Mouse (Mus musculus): Measurements from ENCODE around the gene Hadhb.
A peak's percentile ranks its signal among the peaks of the same experiment; 100 is the strongest.

The Hadhb gene

DNA sequence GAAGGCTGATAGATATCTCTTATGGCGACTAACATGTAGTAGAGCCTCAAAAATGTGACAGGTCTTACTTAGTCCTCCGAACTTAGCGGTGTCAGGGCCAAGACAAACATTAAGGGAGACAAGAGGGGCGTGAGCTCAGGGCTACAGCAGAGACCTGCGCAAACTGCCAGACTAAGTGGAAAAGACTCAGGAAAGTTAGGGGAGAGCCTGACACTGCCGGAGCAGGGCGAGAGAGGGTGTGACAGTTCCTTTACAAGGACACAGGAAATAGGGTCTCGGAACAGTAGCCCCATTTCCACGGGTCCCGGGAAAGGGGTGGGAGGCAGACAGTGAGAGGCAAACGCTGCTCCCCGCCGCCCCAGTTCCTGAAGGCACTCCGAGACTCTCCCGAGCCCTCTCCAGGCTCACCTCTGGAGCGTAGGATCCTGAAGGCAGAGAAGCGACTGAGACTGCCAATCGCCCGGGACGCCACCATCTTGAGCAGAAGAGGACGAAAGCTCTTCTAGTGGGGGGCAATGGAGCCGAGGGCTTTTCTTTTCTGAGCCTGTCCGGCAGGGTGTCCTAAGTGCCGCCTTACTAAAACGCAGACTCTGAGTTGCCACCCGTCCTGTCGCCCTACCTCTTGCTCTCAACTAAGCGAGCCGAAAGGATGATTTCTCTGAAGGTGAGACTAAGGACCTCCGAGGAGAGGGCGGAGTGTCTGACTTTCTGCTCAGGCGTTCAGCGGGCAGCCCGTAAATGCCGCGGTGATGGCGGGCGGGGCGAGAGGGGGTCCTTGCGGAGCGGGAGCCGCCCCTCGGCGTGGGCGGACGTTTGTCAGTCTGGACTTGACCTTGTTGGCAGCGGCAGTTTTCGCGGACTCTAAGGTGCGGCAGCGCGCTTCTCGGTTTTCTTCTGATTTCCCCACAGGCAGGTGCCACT lies at the start of gene Hadhb, which contains the start of gene Hadha:
Gene Hadhb, plus strand, starts transcription at position 775 of the 921 bp plus-strand sequence.
Gene Hadha, minus strand, starts transcription at position 689 of the 921 bp plus-strand sequence.
- peak; percentile 92 for DNase-seq

DNA sequence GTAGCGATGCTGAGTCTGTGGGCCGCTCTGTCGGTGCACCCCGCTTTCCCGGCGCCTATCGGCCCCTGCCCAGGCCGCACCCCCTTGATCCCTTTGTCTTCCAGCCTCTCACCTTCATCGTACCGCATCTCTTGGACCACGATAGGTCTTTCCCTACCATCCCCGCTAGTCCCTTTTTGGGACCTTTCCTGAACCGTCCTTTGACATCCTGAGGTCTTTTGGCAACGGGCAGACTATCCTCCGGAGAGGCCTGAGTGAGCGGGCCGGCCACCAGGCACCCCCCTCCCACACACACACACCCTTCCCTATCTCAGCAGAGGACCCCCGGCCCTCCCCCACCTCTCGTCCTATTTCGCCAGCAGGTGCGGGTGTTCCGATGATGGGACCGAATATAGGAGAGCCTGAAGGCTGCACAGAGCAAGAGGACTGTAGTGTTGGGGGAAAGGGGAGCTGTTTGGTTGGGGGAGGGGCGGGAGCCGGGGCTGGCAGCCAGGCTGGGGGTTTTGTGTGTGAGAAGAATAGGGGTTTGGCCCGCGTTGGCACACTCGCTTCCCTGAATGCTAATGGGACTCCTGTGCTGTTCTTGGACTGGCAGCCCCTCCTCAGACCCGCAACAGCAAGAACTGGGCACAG lies 49.3 kb upstream of the Hadhb start, which contains the start of gene 3110082J24Rik:
Gene 3110082J24Rik, minus strand, starts transcription at position 419 of the 633 bp plus-strand sequence.
- peak; percentile 43 for DNase-seq

DNA sequence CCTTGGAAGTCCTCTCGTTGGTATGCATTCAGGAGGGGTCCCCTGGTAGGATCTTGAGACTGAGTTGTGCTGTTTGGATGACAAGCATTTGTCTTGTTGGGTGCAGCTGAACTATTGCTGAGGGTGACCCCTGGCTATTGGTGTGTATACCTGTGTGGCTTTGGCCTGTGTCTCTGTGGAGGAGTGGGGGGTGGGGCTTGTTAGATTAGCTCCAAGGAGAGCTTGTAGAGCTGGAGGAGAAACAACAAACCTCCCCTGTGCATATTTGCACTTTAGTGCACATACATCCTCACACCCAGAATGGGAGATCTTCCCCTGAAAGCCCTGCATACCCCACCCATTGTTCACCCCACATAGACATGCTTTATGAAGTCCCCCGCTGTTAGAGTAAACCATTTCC lies 48.3 kb upstream of the Hadhb start:
- DNase-seq: no peak

DNA sequence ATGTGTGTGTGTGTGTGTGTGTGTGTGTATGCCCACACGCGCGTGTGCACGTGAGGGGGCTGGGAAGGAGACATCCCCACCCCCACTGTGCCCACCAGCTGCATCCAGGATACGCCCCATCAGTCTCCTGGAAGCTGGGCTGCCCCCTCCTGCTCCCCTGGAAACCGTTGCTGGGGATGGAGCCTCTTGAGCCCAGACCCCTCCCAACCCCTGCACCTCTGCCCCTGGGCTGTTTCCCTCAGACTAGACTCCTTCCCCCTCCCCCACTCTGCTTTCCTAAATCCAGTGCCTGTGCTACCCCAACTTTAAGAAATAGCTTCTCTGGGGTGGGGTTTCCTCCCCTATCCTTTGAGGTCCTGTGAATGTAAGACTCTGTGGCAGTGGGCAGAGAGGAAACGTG lies 47.9 kb upstream of the Hadhb start:
- DNase-seq: no peak

DNA sequence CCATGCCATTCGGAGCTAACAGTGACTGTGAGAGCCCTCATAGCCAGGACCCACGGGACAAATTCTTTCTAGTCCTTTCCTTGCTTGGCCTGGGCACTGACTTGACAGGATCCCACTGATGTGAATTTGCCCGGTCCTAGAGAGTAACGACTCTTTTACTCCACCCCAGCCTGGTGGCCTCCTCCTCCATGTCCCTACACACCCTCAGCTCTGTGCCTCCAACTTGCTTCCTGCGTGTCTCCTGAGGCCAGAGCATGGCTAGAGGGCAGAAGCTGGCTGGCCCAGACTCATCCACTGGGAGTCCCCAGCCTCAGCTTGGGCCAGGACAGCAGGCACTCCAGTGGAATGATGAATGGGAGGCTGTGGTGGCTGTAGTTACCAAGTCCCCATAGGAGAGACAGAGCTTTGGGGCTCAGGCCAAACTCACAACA lies 47.4 kb upstream of the Hadhb start:
- DNase-seq: no peak

DNA sequence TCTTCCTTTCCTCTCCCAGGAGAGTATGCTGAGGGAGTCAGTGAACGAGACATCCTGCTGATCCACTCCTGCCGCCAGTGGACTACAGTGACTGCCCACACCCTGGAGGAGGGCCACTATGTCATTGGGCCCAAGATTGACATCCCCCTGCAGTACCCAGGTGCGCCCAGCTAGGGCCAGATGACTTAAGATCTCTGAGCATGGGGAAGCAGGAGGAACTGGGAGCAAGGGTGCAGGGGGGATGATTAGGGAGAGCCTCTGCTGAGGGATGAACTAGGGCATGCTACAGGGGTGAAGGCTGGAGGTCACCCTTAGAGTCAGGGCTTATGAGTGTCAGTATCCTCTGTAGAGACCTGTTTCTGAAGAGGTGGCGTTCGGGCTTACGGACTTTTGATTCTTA lies 46.8 kb upstream of the Hadhb start:
- no peak for DNase-seq

DNA sequence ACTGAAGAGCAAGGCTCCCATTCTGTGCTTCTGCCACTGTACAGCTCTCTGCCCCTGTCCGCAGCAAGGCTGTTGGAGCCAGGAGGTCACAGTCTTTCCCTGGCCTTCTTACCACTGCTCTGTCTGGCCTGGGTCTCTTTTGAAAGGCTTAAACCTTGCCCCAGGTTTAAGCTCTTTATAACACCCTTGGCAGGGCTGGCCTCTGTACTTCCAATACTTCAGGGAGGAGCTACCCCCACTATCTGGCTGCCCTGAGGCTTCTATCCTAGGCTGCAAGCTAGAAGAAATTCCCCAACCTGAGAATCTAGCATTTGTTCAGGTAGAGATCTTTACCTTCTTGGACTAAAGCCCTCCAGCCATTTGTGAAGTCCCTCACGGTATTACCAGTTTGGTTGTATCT lies 45.1 kb upstream of the Hadhb start:
- no peak for DNase-seq

DNA sequence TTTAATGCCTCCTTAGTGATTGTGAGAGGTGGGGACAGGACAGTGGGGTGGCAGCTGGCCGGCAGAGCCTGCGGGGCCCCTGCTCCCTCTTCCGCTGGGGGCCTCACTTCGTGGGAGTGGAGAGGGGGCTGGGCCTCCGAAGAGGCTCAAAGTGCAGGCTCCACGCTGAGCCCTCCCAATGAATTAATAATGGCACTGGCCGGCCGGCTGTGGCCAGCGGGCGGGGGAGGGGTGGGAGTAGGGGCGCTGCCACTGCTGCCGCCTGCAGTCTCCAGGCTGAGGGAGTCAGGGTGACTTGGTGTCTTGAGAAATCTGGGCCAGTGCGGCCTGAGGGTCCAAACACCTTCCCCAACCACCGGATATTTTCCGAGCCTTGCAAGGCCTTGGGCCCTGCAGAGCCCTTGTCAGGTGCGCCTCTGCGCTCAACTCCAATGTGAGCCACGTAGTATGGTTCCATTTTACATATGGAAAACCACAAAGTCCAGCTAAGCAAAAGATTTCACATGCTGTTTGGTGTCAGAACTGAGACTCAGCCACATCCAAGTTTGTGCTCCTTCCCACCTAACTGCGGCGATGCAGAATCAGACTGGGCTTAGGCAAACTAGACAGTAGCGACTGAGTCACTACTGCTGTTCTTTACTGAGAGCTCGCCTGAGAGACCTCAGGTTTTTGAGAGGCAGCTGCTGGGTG lies 44.5 kb upstream of the Hadhb start:
- no peak for DNase-seq

DNA sequence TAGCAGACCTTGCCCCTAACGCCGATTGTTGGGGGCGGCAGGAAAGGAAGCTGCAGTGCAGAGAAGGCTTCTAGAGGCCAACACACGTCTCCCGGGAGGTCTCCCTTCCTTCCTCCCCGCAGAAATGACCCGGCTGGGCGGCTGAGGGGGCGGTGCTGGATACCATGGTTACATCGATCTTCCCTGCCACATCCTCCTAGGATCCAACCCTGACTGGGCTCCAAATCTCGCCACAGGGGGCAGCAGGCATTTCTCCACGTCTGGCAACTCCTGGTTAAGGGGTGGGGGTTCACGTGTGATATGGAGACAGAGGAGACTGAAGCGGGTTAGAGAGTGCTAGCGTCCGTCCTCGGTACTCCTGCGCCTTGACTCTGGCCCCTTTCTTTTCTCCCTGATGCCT lies 43.9 kb upstream of the Hadhb start:
- DNase-seq: no peak

DNA sequence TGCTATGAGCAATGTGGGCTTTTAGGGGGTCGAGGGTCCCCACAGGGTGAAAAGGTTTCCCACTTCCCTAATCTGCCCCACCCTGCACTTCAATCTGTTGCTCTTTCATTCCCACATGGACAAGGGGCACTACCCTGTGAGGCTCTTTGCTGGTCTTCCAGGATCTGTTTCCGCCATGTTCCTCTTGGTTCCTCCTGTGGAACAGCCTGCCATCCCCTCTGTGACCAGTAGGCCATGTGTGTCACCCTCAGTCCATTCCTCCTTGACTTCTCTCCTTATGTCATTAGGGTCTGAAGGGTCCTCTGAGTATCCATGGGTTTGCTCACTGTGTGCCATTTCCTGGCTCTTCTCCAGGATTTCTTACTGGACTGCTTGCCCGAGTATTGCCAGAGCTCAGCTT lies 43.3 kb upstream of the Hadhb start:
- no peak for DNase-seq

DNA sequence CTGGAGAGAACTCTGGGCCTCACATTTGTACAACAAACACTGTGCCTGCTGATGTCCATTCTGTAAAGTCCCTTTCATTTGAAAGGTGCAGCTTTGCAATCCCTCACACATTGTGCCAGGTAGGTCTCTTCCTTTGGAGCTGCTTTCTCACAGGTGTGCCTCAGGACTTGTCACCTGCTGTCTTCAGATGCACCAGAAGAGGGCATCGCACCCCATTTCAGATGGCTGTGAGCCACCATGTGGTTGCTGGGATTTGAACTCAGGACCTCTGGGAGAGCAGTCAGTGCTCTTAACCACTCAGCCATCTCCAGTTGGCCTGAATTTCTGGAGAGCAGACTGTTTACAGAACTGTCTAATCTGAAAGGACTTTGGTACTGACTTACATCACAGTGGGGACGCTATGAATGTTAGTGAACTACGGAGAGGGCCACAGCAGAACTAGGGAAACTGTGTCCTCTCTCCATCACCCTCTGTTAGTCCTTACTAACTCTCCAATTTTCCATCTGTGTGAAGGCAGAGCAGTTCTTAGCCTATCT lies 42.4 kb upstream of the Hadhb start:
- DNase-seq: no peak

DNA sequence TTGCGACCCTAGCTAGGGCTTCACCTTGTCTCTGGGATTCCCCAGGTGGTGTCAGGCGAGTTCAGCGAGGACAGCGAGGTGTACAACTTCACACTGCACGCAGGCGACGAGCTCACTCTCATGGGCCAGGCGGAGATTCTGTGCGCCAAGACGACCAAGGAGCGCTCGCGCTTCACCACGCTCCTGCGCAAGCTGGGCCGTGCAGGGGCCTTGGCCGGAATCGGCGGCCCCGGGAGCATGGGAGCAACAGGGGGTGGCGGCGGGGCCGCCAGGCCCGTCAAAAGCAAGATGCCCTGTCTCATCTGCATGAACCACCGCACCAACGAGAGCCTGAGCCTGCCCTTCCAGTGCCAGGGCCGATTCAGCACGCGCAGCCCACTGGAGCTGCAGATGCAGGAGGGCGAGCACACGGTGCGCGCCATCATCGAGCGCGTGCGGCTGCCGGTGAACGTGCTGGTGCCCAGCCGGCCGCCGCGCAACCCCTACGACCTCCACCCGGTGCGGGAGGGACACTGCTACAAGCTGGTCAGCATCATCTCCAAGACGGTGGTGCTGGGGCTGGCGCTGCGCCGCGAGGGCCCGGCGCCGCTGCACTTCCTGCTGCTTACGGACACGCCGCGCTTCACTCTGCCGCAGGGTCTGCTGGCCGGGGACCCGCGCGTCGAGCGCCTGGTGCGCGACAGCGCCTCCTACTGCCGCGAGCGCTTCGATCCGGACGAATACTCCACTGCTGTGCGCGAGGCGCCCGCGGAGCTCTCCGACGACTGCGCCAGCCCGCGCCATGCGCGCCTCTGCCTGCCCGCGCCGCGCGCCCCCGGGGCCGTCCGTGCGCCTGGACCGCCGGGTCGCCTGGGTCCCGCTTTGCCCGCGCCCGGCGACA lies 40.9 kb upstream of the Hadhb start:
- peak; percentile 49 for DNase-seq

DNA sequence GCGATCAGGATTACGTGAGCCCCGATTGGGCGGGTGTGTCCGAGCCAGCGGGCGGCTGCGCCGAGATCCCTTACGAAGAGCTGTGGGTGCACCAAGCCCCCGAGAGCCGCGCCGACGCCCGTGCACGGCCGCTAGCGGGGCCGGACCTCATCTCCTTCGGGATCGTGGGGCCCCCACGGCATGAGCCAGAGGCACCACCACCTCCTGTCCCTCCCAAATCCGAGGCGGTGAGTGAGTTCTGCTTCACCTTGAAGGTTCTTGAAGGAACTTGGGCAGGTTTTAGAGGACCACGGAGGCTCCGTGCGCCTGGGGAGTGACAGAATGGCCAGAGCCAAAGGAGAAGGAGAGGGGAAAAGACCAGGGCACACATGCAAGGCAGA lies 40.3 kb upstream of the Hadhb start:
- no peak for DNase-seq

DNA sequence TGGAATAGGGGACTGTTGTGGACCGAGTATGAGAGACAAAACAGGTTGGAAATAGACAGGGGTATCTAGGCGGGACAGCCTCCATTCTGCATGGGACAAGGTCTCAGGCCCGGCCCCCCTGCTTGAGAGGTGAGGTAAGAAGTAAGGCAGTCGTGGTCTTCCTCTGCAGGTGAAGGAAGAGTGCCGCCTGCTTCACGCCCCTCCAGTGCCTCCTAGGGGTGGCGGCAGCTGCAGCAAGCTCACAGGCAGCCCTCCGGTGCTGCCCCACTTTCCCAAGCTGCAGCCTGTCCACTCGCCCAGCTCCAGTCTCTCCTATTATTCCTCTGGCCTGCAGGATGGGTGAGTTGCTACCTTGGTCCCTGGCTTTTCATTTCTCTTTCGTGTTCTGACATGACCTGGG lies 39.3 kb upstream of the Hadhb start:
- DNase-seq: no peak

DNA sequence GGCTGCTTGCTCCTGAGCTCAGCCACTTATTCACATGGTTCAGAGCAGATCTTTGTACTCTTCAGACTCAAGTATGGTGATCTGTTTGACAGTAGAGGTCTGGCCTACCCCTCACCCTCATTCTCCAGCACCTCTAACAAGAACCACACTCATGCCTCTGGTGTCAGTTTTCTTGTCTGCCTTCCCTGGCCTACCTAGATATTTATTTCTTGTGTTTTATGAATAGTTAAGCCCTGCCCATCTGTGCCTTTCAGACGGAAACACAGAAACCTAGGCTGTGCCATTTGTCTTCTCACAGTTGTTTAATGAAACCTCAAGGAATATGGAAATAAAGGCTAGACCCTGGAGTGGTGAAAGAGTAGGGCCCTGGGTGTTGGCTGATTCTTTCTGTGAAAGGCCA lies 37.0 kb upstream of the Hadhb start:
- no peak for DNase-seq

DNA sequence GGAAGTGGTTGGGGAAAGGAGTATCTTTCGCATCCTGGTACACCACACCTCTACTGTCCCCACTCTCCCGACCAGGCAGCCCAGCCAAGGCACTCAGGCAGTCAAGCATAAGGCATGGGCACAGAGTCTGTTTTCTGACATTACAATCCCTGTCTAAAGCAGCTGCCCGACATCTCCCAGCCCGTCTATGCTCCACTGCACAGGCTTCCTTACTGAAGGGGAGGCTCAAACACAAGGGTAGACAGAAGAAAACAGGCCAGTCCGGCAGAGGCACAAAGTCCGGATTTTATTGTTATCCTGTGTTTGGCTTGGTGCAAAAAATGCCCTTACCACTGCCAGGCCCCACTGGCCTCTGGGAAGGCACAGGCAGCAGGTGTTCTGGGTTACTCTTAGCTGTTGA lies 35.9 kb upstream of the Hadhb start:
- no peak for DNase-seq

DNA sequence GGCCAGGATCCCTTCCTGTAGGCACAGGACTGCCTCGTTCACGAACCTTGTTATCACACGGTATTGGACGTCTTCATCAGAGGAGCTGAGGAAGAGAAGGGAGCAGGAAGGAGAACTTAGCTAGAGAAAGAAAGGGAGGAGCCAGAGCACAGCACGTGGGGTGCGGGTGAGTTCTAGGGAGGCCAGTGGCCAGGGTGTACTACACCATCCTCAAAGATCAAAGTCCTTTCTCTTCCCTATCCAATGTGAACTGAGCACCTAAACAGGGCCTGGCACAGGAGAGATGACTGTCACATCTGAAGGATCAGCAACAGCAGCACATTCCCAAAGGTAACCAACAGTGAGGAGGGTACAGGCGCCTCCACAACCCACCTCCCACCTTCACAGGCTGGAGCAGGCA lies 34.9 kb upstream of the Hadhb start:
- no peak for DNase-seq

DNA sequence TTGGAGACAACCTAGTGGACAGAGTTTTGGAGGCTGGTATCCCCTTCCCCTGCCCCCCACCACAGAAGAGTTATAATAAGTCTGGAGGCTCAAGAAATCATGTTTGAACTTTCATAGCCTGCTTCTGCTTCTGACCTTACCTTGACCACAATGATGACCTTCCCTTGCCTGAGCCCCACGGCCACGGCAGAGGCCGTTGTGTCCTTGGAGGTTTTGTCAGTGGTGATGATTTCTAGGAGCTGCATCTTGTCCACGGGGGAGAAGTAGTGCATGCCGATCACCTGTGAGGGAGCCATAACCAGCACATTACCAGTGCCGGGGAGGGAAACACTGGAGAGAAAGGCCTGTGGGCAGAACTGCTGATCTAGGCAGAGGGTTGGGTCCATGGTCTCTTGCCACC lies 32.6 kb upstream of the Hadhb start:
- no peak for DNase-seq

DNA sequence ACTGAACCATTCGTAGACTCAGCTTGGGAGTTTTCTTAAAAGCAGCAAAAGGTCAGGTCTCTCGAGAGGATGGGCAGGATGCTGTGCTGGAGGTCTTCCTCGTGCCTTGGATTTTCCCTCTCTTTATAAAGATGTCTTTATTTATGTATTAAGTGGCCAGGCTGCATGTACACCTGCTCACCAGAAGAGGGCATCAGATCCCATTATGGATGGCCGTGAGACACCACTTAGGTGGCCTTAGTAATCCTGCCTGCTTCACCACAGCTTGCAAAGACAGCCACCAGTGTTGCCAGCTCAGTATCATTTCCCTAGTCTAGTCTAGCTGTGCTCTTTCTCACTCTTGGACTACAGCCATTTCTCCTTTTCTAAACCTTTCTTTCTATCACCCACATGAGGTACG lies 29.5 kb upstream of the Hadhb start:
- DNase-seq: no peak

DNA sequence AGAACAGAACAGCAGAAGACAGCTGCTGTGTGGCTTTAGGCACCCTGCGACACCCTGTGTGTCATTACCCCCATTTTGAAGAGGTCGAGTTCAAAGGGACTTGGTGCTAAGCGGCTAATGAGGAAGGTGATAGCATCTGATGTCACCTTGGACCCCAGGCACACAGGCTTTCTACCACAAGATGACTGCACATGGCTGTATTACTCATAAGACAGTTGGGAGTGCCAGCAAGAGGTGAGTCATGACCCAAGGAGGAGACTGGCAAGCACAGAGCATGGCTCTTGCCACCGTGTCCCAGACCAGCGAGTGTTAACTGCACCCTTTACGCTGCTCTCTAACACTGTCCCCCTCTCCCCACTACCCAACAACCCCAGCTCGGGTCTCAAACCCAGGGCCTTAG lies 28.3 kb upstream of the Hadhb start:
- DNase-seq: no peak

DNA sequence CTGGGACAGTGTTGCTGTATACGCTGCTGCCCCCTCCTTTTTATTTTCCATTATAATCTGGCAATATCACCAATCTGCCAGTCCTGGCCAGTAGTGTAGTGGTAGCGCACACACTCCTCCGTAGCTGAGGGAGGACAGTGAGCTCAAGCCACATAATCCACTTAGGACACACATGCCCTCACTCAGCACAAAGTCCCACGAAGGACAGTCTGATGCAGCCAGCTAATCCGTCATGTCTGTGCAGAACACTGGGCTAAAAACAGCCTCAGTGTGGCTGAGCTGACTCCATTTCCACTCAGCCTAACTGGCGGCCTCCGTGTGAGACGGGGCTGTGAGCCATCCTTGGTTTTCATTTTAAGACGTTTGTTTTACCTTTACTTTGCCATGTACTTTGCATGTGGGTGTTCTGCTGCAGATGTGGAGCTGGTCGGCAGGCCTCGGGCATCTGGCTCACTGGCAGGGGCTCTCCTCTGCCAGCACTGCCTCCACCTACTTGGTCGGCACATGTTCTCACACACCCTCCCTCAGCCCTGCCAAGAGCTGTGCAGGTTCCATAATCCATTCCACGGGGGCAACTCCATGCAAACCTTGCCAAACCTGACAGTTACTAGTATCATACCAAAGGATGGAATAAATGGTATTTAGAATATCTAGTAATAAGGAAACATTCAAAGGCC lies 27.0 kb upstream of the Hadhb start:
- no peak for DNase-seq

DNA sequence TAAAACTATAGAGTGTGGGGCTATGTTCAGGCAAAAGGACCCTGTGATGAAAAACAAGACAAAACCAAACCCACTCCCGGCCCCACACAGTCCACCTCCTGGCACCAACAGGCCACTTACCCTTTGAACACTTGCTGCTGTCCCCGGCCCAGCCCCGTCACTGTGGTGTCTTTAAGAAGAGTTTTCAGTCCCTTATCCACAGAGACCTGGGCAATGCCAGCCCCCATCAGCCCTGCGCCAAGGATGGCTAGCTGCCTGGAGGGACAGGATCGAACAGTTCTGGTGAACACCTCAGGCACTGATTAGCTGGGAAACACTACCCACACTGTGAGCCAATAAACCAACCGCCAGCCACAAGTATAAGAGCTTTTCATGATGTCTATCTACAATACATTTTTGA lies 26.4 kb upstream of the Hadhb start:
- no peak for DNase-seq

All from right cerebral cortex, adult 18-20 months (tissue).